Mouse (Mus musculus) liver, adult 2 months (tissue): ENCODE data around the gene Lrfn3. TPM values are rescaled to one million over a fixed set of nuclear protein-coding genes. Genes with fewer than 3 reads are reported as not detected.

Source experiments
- DNase-seq: peaks from one replicate; pipeline ENCODE4 v3.0.0-alpha.2; 2011; ENCODE audit warnings: low read depth, low spot score; ENCODE audit errors: extremely low read depth
- H3K27ac ChIP-seq: fragments of 200-500 bp; replicated peaks from 2 replicates; pipeline ENCODE4 v1.5.1; 2012; ENCODE audit warnings: low read depth, mild to moderate bottlenecking, control low read depth, inconsistent platforms, low read length; ENCODE audit not compliant: insufficient read depth
- H3K27me3 ChIP-seq: fragments of 200-500 bp; 2 replicates; pipeline ENCODE4 v1.6.1; 2012; ENCODE audit warnings: mild to moderate bottlenecking, moderate library complexity, low read length, inconsistent platforms; ENCODE audit not compliant: control insufficient read depth, insufficient read depth
- H3K36me3 ChIP-seq: fragments of 200-500 bp; 2 replicates; pipeline ENCODE4 v1.6.1; 2012; ENCODE audit warnings: low read length, inconsistent platforms; ENCODE audit not compliant: control insufficient read depth, insufficient read depth
- H3K4me1 ChIP-seq: fragments of 200-500 bp; 2 replicates; pipeline ENCODE4 v1.6.1; 2011; ENCODE audit warnings: low read length; ENCODE audit not compliant: control insufficient read depth, insufficient read depth
- H3K4me3 ChIP-seq: fragments of 200-500 bp; 2 replicates; pipeline ENCODE4 v1.5.1; 2011; ENCODE audit warnings: low read depth, mild to moderate bottlenecking, control low read depth, low read length, moderate library complexity; ENCODE audit not compliant: insufficient read depth
- H3K79me2 ChIP-seq: fragments of 200-500 bp; 2 replicates; pipeline ENCODE4 v1.6.1; 2012; ENCODE audit warnings: inconsistent platforms, mild to moderate bottlenecking, low read length, moderate library complexity; ENCODE audit not compliant: control insufficient read depth, insufficient read depth
- H3K9ac ChIP-seq: fragments of 200-500 bp; 2 replicates; pipeline ENCODE4 v1.6.1; 2012; ENCODE audit warnings: low read depth, mild to moderate bottlenecking, control low read depth, inconsistent platforms, low read length
- CTCF ChIP-seq: fragments of 200-500 bp; IDR thresholded peaks from 2 replicates; pipeline ENCODE4 v1.5.1; 2011; ENCODE audit warnings: low read depth, low read length, control low read depth
- POLR2A ChIP-seq: fragments of 200-500 bp; IDR thresholded peaks from 2 replicates; pipeline ENCODE4 v1.6.1; 2011; ENCODE audit warnings: low read length, control low read depth; ENCODE audit not compliant: insufficient read depth; ENCODE audit errors: extremely low read depth
- WGBS: fragments of 180-500 bp; shearing (Covaris S2); methylation state at CpG from one replicate; pipeline ENCODE4 v1.1.7; 2018; 5-methylcytosine and 5-hydroxymethylcytosine counted together
- polyA plus RNA-seq: library from polyadenylated mRNA; depleted of rRNA; stranded (reverse); fragments of >200 nt; gene quantifications from 2 replicates; pipeline ENCODE4 v1.2.3, GENCODE M21; 2012
- total RNA-seq: library from RNA; depleted of rRNA; stranded (reverse); fragments of >200 nt; gene quantifications from 2 replicates; pipeline ENCODE4 v1.2.3, GENCODE M21; 2014

The Lrfn3 gene
- total and polyA plus RNA-seq, 2 experiments, result 0.74 to 12.9 TPM

DNA sequence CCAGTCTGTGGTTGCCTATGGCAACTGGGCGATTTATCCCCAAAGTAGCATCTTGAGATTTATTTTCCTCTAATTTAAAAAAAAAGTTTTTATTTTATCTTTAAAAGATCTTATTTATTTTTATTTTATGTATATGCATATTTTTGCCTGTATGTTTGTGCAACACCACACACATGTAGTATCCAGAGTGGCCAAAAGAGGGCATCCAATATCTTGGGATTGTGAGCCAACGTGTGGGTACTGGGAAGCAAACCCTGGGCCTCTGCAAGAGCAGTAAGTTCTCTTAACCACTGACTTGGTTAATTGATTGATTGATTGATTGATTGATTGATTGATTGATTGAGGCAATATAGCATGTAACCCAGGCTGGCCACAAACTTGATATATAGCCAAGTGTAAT, 32.3 kb upstream of the Lrfn3 start:
- WGBS, result 50% methylated on average over 2 of the region's 2 CpGs
- DNase-seq, result no peak
- TF ChIP-seq POLR2A, result no peak
- TF ChIP-seq CTCF, result peak; percentile 29; the same call in 1 of the 2 replicates
- Histone ChIP-seq H3K27ac (no peak overlapping the region), H3K79me2 (no peaks in the 10 kb centered on the region), H3K9ac (no peak overlapping the region), H3K27me3 (no peaks in the 10 kb centered on the region), H3K4me1 (no peaks in the 10 kb centered on the region), H3K4me3 (no peak overlapping the region), H3K36me3 (no peaks in the 10 kb centered on the region)

DNA sequence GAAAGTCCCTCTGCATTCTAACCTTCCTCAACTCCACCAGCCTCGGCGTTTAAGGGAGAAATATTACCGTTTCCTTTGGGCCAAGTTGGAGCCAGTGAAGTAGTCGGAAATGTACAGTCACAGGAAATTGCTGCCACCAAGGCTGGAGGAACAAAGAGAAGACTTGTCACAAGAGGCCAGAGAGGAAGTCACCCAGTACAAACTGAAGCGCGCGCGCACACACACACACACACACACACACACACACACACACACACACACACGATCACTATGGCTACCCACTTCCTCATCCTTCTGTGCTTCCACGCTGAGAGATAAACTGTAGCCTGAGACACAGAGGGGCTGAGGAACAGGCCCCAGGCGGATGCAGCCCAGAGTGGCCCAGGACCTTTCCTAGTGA, 31.8 kb upstream of the Lrfn3 start:
- DNase-seq, result peak; percentile 45
- H3K79me2 ChIP-seq, result no peaks in the 10 kb centered on the region
- no peak overlapping the region for H3K9ac ChIP-seq
- no peaks in the 10 kb centered on the region for H3K4me1 ChIP-seq
- H3K27ac ChIP-seq, result no peak overlapping the region; the same call in 1 of the 2 replicates
- H3K36me3 ChIP-seq, result no peaks in the 10 kb centered on the region
- WGBS, result 62% methylated on average over 11 of the region's 11 CpGs
- TF ChIP-seq CTCF (no peak), POLR2A (no peak)
- no peaks in the 10 kb centered on the region for H3K27me3 ChIP-seq
- H3K4me3 ChIP-seq, result no peak overlapping the region

DNA sequence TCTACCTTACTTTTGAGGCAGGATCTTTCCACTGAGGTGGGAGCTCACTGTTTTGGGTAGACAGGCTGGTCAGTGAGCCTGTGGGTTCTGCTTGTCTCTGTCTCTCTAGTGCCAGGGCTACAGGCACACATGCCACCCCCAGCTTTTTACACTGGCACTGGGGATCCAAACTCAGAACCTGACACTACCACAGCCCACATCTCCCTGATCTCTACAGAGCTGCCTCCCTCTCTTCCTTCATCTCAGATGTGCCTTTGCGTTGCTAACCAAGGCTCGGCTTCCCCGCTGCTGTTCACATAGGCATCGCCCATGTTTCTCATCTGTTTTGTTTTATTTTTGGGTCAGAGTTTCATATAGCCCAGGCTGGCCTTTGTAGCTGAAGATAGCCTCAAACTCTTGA, 31.1 kb upstream of the Lrfn3 start:
- WGBS, result 81% methylated on average over 4 of the region's 4 CpGs
- no peak for DNase-seq
- Histone ChIP-seq H3K9ac (no peak overlapping the region), H3K27ac (peak overlapping the region; percentile 31), H3K27me3 (no peaks in the 10 kb centered on the region), H3K4me1 (no peaks in the 10 kb centered on the region), H3K79me2 (no peaks in the 10 kb centered on the region), H3K36me3 (no peaks in the 10 kb centered on the region), H3K4me3 (no peak overlapping the region)
- TF ChIP-seq POLR2A, result no peak
- no peak for TF ChIP-seq CTCF

DNA sequence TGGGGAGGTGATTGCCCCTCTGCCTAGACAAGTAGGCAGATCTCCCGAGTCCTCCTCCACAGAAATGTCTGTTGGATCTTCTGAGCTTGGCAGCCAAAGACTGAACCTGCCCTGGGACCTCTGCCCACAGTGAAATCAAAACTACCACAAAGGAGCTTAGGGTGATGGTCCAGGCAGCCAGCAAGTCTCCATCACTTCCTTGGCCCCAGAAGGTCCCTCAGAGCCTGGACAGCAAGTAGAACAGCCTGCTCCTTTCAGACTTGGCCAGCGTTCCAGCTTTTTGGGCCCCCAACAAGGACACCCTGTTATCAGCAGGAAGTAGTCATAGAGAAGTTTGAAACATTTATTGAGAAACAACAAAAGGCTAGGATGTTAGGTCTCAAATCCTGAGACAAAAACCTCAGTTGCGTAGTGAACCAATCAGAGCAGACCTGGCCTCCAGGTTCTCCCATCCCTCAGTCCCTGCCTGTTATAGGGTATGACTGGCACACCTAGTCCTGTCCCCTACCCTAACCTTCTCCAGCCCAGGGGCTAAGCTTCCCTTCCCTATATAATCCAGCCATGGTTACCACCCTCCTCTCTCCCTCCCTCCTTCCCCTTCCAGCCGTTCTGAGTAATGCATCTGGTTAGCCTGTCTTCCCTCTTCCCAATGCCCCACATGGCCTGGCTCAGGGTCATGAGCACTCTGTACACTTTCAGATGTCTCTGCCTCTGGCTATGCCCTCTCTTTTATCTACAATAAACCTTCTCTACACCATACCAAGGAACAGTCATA, 30.4 kb upstream of the Lrfn3 start:
- TF ChIP-seq POLR2A (no peak), CTCF (no peak)
- Histone ChIP-seq H3K27ac (no peak overlapping the region; the same call in 1 of the 2 replicates), H3K79me2 (no peaks in the 10 kb centered on the region)

DNA sequence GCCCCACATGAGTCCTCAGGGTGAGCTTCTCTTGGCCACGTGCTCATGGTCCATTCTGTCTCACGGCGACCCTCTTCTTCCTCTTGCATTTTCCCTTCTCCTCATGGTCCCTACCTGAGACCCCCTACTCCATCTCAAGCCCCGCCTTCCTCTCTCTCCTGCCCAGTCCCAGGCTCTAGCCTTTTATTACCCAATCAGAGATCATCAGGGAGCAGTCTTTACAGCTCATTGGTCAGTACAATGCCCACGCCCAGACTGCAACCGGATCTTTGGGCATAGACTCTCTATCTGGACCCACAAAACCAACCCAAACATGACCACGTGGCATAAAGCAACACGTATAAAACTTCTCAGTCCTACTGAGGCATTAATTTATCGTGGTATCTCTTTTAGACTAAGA, 21.5 kb upstream of the Lrfn3 start:
- Histone ChIP-seq H3K36me3 (no peaks in the 10 kb centered on the region), H3K9ac (no peak overlapping the region), H3K27ac (no peak overlapping the region), H3K4me3 (no peak overlapping the region), H3K27me3 (no peaks in the 10 kb centered on the region), H3K4me1 (no peaks in the 10 kb centered on the region), H3K79me2 (no peaks in the 10 kb centered on the region)
- WGBS, result 84% methylated on average over 9 of the region's 9 CpGs
- TF ChIP-seq CTCF (no peak), POLR2A (no peak)
- DNase-seq, result no peak

More for the DNA sequence above, 30.4 kb upstream of the Lrfn3 start:
- Histone ChIP-seq H3K4me1 (no peaks in the 10 kb centered on the region), H3K4me3 (no peak overlapping the region), H3K9ac (no peak overlapping the region), H3K27me3 (no peaks in the 10 kb centered on the region), H3K36me3 (no peaks in the 10 kb centered on the region)
- DNase-seq, result no peak
- 63% methylated on average over 4 of the region's 4 CpGs for WGBS

DNA sequence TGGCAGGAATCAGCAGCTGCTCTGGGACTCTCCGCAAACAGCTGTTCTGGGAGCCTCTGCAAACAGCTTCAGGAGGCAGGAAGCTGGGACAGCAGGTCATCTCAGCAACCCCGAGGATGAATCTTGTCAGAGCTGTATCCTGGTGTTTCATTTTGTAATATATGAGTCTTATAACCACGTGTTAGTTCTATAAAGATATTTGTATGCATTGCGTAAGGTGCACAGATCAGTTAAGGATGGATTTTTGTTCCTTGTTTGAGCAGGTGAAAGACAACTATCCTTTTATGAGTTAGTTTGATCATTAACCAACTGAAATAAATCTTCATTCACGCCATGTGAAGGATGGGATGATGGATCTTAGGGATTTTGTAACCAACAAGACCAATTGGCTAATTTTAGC, 17.5 kb upstream of the Lrfn3 start:
- H3K9ac ChIP-seq, result no peak overlapping the region
- H3K27ac ChIP-seq, result no peak overlapping the region
- no peaks in the 10 kb centered on the region for H3K27me3 ChIP-seq
- no peak for DNase-seq
- no peak overlapping the region for H3K4me3 ChIP-seq
- TF ChIP-seq CTCF, result no peak
- TF ChIP-seq POLR2A, result no peak
- WGBS, result 39% methylated on average over 5 of the region's 5 CpGs
- H3K4me1 ChIP-seq, result no peaks in the 10 kb centered on the region
- H3K36me3 ChIP-seq, result no peaks in the 10 kb centered on the region
- H3K79me2 ChIP-seq, result no peaks in the 10 kb centered on the region
